Mouse (Mus musculus) adrenal gland, adult 2 months (tissue): ENCODE measurements around the gene Pde6c. TPM values are rescaled to one million over a fixed set of nuclear protein-coding genes. Genes with fewer than 3 reads are reported as not detected.
A peak's percentile ranks its signal among the peaks of the same experiment; 100 is the strongest.

Experiments
- DNase-seq: peaks from one replicate; pipeline ENCODE4 v3.0.0; 2021
- long read RNA-seq: library from polyadenylated mRNA; stranded (forward); transcript quantifications from one replicate; pipeline ENCODE4 v2.0.0, GENCODE M21; 2021
- polyA plus RNA-seq: library from polyadenylated mRNA; depleted of rRNA; stranded (reverse); fragments of >200 nt; gene quantifications from 2 replicates; pipeline ENCODE4 v1.2.3, GENCODE M21; 2012; rRNA removed
- total RNA-seq, 2 experiments: library from RNA; stranded (reverse); gene quantifications; 2 replicates each; pipeline ENCODE4 v1.2.3; 2021

The Pde6c gene
- total RNA-seq, result not detected
- not detected in 2 replicates for polyA plus RNA-seq
- long read RNA-seq, result 0 reads

DNA sequence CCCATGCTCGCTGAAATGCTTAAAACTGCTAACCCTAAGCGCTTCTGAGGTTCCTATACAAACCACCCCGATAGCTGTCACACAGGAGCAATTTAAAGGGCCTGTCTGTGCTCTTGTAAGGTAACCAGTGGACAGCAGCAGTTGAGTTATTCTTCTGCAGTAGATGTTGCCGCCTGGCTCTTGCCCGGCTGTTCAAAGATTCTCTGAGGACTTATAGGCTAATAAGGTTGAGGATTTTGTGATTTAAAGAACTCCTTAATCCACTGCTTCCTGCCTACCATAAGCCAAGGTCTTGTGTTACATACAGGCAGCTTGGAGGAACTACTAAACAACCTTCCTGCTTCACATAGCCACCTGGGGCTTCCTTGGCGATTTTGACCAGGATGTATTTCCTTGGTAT lies at the start of gene Pde6c:
Pde6c (plus strand) TSS at position 301 of the 400 bp plus-strand sequence.
- no peak for DNase-seq

- DNase-seq, result no peak
Measured at GRCm38 (mm10) chr19:38082931-38083525, 49.6 kb upstream of the Pde6c start.

- DNase-seq, result no peak
Measured at GRCm38 (mm10) chr19:38085841-38086240, 46.7 kb upstream of the Pde6c start.

GRCm38 (mm10) chr19:38086948-38087551 lies 45.5 kb upstream of the Pde6c start:
- DNase-seq, result peak; percentile 55

DNA sequence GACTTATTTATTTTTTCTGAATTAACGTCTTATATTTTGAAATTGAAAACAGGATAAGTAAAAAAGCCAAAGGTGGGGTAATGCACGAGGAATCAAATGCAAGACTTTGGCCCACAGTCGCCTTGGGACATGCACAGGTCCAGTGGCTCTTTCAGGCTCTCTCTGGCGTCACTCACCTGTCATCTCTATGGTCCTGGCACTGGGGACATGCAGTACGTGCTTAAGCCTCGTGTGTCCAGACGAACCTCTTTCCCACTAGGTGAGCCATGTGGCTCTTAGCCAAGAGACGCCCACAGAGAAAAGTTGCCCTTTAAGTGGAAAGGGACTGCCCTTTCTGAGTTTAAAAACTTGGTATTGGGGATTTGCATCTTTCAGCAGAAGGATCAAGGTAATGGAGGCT lies 43.2 kb upstream of the Pde6c start:
- DNase-seq, result no peak

- no peak for DNase-seq
Measured at GRCm38 (mm10) chr19:38091512-38091985, 41.0 kb upstream of the Pde6c start.

- DNase-seq, result no peak
Measured at GRCm38 (mm10) chr19:38096231-38096630, 36.4 kb upstream of the Pde6c start.

DNA sequence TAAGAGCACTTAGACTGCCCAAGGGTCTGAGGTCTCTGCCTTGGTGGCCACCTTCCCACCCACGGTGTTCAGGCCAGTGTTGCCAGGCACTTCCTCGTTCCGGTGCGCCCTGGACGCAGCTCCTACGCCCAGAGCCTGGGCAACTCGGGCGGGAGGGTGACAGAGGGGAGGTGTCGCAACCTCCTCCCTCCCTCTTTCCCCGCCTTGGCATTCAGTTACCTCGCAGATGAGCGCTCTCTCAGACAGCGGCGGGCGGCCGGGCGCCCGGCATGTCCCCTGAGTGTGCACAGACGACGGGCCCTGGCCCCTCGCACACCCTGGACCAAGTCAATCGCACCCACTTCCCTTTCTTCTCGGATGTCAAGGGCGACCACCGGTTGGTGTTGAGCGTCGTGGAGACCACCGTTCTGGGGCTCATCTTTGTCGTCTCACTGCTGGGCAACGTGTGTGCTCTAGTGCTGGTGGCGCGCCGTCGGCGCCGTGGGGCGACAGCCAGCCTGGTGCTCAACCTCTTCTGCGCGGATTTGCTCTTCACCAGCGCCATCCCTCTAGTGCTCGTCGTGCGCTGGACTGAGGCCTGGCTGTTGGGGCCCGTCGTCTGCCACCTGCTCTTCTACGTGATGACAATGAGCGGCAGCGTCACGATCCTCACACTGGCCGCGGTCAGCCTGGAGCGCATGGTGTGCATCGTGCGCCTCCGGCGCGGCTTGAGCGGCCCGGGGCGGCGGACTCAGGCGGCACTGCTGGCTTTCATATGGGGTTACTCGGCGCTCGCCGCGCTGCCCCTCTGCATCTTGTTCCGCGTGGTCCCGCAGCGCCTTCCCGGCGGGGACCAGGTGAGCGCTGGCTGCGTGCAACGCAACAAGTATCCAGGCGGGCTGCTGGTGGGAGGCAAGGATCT lies 35.5 kb upstream of the Pde6c start, which contains the start of gene Ffar4:
Ffar4 (plus strand) TSS at position 214 of the 901 bp plus-strand sequence.
- DNase-seq, result peak; percentile 79

DNA sequence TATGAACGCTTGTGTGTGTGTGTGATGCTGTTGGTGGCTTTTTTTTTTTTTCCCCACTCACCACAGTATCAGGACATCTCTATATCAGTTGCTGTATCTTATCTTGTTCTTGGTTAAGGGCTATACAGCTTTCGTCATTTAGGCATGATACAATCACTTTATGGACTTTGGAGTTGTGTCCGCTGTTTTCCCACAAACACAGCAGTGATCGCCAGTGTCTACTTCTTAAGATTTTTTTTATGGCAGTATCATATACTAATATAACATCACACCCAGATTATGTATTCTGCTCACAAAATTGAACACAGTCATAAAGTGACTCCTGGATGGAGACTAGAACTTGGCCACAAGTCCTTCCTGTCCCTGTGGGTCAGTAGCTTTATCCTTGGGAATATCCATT lies 24.7 kb upstream of the Pde6c start:
- DNase-seq, result no peak

DNA sequence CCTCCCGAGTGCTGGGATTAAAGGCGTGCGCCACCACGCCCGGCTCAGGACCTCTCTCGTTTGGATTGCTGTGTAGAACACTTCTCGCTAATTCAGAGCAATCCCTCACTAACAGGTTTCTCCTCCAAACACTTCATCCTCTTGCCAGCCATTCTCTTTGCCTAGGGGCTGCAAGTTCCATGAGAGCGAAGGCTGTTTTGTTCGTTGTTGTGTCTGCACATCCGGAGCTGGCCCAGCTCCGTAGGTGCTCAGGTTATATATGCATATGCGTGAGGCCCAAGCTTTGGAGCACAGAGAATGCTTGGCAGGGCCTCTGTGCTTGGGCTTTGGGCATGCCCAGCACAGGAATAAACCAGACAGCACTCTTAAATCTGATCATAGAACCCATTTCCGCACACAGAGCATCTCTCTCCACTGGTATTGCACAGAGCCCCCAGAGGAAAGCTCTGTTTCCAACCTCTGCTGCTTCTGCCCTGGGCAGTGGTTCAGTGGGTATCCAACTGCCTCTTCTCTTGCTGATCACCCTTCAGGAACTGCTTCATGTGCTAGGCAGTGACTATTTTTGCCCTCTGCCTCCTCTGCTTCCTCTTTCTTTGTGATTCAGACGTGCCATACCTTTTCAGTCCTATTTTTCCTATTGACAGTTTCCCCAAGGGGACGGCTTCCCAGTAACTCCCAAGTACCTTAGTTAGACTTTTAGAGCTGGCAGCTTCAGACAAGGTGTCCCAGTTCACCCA lies 22.9 kb upstream of the Pde6c start:
- DNase-seq, result no peak

GRCm38 (mm10) chr19:38111056-38111455 lies 21.5 kb upstream of the Pde6c start:
- no peak for DNase-seq

DNA sequence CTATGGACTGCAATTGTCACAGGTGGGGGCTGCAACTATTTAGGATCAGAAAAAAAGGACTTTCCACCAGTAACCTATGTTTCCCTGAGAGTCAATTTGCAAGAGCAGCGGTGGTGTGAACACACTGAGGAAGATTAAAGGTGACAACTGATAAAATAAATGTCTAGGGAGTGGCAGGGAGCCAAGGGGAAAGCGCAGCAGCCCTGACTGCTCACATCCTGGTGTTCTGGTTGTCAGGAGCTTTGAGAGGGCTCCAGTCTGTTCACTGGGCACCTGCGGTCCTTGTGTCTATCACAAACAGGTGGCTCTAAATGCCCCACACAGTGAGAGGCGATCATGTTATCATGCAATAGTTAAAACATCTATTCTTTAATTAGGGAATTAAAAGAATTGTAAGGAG lies 20.0 kb upstream of the Pde6c start:
- DNase-seq, result no peak

DNA sequence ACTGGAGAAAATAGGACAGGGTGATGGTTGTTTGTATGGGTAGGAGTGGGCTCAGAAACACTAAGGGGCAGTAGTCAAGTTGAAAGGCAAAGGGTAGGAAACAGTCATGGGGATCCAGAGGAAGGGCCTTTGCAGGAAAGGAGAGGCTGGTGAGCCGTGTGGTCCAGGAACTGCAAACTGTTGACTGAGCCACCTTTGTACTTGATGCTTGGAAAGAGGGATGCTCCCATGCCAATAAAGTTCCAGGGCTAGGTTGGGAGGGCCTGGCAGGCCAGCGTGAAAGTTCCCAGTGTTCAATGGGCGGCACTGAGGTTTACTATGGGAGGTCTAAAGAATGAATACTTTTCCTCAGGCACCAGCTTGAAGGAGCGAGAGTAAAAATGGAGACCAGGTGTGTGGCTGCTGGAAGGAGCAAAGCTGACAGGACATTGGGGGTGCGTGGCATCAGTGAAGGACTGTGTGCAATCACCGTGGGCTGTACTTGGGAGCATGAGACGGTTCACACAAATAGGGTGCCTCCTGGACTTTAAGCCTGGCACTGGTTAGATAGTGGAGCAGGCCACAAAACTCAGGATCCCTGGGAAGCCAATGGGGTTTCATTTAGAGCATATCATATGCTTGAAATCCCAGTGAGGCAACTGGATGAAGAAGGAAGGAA lies 17.6 kb upstream of the Pde6c start:
- DNase-seq, result no peak

GRCm38 (mm10) chr19:38120123-38120760 lies 12.3 kb upstream of the Pde6c start:
- DNase-seq, result no peak

DNA sequence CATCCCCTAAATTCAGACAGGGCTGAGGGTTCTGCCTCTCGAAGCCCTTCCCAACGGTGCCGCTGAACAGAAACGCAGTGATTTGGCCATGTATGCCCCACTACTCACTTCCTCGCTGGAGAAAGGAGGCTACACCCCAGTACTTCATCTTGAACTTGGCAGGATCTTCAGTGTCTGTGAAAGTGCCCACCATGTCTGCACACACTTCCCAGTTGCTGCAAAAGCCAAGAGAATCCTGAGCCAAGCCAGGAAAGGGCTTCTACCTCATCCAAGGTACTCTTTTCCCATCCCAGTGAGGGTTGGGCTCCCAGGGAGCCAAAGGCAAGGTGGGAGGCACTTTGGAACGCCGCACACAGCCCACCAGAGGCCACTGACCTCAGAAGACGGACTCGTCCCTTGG lies 8.7 kb upstream of the Pde6c start:
- no peak for DNase-seq

- peak; percentile 49 for DNase-seq
Measured at GRCm38 (mm10) chr19:38124401-38125218, 8.0 kb upstream of the Pde6c start.

DNA sequence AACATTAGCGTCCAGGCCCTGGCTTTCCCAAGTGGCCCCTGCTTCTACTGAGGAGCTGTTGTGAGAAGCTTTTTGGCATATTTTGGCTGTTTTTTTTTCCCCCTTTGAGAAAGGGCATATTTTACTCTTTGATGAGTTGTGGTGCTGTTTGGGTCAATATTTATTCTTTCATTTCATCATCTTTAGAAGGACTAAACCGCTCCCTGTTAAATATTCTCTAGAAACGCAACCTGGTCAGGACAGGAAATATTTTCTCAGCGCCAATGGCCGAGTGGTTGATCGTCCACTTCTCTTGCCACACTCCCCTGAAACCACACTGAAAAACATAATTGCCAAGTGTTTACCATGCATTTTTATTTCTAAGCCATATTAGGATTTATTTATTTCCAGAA lies 7.4 kb upstream of the Pde6c start, which contains the start of gene Rbp4:
Rbp4 (minus strand) TSS at position 63 of the 392 bp plus-strand sequence.
- no peak for DNase-seq

DNA sequence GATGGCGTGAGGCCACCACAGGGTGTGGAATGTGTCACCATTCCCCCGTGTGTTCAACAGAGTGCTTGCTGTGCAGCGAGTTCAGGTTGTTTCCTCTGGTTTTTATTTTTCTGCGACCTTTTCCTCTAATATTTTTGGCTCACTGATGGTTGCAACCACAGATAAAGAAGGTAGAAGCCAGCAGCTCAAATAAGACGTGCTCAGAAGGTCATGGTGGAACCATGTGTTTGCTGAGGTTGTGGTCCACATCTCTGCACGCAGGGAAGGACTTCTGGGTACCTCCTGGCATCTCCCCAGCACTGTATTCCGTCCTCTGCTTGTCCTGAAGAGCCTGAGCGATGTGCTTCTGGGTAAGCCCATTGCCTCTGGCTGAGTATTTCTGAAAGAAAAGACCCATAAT lies 5.9 kb upstream of the Pde6c start:
- no peak for DNase-seq

GRCm38 (mm10) chr19:38133986-38134385 lies 1.4 kb downstream of the Pde6c start:
- DNase-seq, result no peak

- DNase-seq, result no peak
Measured at GRCm38 (mm10) chr19:38134806-38135205, 2.2 kb downstream of the Pde6c start.
